Mouse (Mus musculus) embryonic facial prominence, embryonic 11.5 days (tissue): ENCODE measurements at regions not wholly inside any gene's neighbourhood (a gene's known extent, or its start where the extent isn't known, plus 50 kb on each side); places are given as distances from the start of the nearest gene placed in this dataset.

Experiments used
- ATAC-seq: fragments of 200-750 bp; cut with Nextera tagmentation; replicated peaks from 2 replicates; pipeline ENCODE4 v1.8.0; 2017; ENCODE audit warnings: low read depth; ENCODE audit not compliant: insufficient number of reproducible peaks, low FRiP score, low TSS enrichment
- DNase-seq: peaks from one replicate; pipeline ENCODE4 v3.0.0-alpha.2; 2015; ENCODE audit warnings: low spot score
- H3K27ac ChIP-seq: fragments of 300-500 bp; sonication (generic); replicated peaks from 2 replicates; pipeline ENCODE4 v1.5.1; 2014; ENCODE audit warnings: mild to moderate bottlenecking, low read depth, low read length, control low read depth
- H3K27me3 ChIP-seq: fragments of 300-500 bp; sonication (generic); 2 replicates; pipeline ENCODE4 v1.6.1; 2014; ENCODE audit warnings: mild to moderate bottlenecking, low read length, moderate library complexity, mixed read lengths; ENCODE audit not compliant: control insufficient read depth, insufficient read depth
- H3K36me3 ChIP-seq: fragments of 300-500 bp; sonication (generic); replicated peaks from 2 replicates; pipeline ENCODE4 v1.6.1; 2014; ENCODE audit warnings: low read depth, mild to moderate bottlenecking, low read length, moderate library complexity, mixed read lengths; ENCODE audit not compliant: control insufficient read depth, insufficient read depth
- H3K4me1 ChIP-seq: fragments of 300-500 bp; sonication (generic); 2 replicates; pipeline ENCODE4 v1.6.1; 2014; ENCODE audit warnings: low read length, mixed read lengths; ENCODE audit not compliant: control insufficient read depth, insufficient read depth
- H3K4me2 ChIP-seq: fragments of 300-500 bp; sonication (generic); 2 replicates; pipeline ENCODE4 v1.6.1; 2014; ENCODE audit warnings: low read depth, mild to moderate bottlenecking, control low read depth, low read length, moderate library complexity
- H3K4me3 ChIP-seq: fragments of 300-500 bp; sonication (generic); 2 replicates; pipeline ENCODE4 v1.5.1; 2014; ENCODE audit warnings: low read depth, low read length, control low read depth
- H3K9ac ChIP-seq: fragments of 300-500 bp; sonication (generic); replicated peaks from 2 replicates; pipeline ENCODE4 v1.6.1; 2014; ENCODE audit warnings: mild to moderate bottlenecking, control low read depth, low read length
- H3K9me3 ChIP-seq: fragments of 300-500 bp; sonication (generic); replicated peaks from 2 replicates; pipeline ENCODE4 v1.6.1; 2016; ENCODE audit warnings: mild to moderate bottlenecking, low read length, inconsistent platforms, mixed read lengths; ENCODE audit not compliant: control insufficient read depth
- WGBS: fragments of 180-500 bp; shearing (Covaris S2); extraction: QIAGEN DNeasy Blood & Tissue Kit; methylation state at CpG from one replicate; pipeline ENCODE4 v1.1.7; 2014; 5-methylcytosine and 5-hydroxymethylcytosine counted together

- ATAC-seq (no peak), DNase-seq (no peak)
- Histone ChIP-seq H3K36me3 (no peaks in the 10 kb centered on the region), H3K4me2 (no peak overlapping the region), H3K9me3 (no peaks in the 10 kb centered on the region), H3K27ac (no peak overlapping the region), H3K27me3 (no peaks in the 10 kb centered on the region), H3K4me3 (no peak overlapping the region), H3K9ac (no peak overlapping the region), H3K4me1 (no peaks in the 10 kb centered on the region)
- 87% methylated on average over 4 of the region's 4 CpGs for WGBS
Measured at GRCm38 (mm10) chr2:33978550-33978949, 90.8 kb upstream of the Mvb12b start.

DNA sequence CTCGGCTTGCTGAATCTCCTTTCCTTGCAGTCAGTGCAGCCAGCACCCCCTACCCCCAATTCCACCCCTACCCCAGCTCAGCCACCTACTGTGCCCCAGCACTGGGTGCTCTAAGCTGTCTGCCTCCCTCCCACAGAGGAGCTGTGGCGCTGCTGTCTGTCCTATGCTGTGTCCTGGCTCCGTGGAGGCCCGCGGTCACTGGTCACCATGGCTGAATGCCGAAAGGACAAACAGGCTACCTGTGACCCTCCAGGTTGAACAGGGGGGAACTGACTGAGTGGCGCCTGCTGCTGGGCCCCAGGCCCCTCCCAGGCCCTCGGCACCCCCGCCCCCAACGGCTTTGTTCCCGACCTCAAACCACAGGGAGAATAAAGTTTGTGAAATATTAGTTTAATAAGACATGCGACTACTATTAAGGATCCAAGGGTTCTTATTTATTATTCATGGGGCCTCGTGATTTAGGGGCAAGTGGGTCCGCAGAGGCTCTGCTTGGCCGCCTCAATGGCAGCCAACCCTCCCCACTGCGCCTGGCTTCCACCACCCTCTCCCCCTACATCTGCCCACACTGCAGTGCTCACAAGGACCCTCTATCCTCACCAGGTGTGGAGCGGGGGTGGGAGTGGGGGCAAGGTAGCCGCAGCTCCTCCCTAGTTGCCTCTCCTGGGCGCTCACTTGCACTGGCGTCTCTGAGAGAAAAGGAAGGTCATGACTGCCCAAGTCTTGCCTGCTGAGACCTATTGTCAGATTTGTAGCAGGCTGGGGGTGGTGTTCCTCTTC, 90.0 kb upstream of the Mvb12b start:
- H3K9me3 ChIP-seq: no peaks in the 10 kb centered on the region
- no peaks in the 10 kb centered on the region for H3K27me3 ChIP-seq
- 71% methylated on average over 20 of the region's 20 CpGs for WGBS
- no peaks in the 10 kb centered on the region for H3K4me1 ChIP-seq
- H3K9ac ChIP-seq: no peak overlapping the region
- H3K36me3 ChIP-seq: no peaks in the 10 kb centered on the region
- no peak overlapping the region for H3K27ac ChIP-seq
- no peak overlapping the region for H3K4me2 ChIP-seq
- DNase-seq: no peak
- H3K4me3 ChIP-seq: no peak overlapping the region
- no peak for ATAC-seq

DNA sequence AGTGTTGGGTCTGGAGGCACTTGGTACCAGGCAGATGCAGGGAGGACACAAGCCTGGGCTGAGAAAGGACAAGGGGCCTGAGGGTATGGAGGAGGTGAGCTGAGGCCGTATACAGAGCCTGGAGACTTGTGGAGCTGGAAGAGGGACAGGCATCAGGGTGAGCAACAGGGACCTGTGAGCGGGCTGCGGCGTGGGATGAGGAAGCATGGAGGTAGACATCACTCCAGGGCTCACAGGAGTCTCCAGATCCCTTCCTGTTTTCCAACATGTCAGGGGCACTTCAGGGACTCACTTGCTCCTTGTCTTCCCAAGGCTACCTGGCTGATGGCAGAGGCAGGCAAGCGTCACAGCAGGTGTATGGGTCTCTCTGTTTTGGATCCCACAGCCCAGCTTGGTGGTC, 89.4 kb upstream of the Mvb12b start:
- no peak overlapping the region for H3K4me3 ChIP-seq
- no peak overlapping the region for H3K27ac ChIP-seq
- H3K9ac ChIP-seq: no peak overlapping the region
- no peaks in the 10 kb centered on the region for H3K9me3 ChIP-seq
- no peaks in the 10 kb centered on the region for H3K4me1 ChIP-seq
- WGBS: 83% methylated on average over 5 of the region's 5 CpGs
- no peaks in the 10 kb centered on the region for H3K27me3 ChIP-seq
- no peaks in the 10 kb centered on the region for H3K36me3 ChIP-seq
- H3K4me2 ChIP-seq: no peak overlapping the region
- DNase-seq (no peak), ATAC-seq (no peak)

DNA sequence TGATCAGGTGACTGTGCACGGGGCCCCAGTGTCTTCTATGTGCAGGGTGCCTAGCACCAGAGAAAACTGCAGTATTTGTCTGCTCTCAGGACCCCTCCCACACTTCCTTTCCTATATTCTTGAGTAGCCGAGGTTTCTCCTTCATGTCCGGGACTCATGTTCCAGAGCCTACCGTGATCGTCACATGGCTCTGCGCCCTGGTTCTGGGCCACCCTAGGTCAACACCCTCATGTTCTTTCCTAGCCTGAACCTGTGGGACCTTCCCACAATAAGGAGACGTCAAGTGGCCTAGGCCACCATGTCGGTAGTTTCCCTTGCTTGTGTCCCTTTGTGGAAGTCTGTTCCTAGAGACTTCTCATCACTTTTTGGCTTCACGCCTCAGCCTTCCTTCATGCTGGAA, 88.4 kb upstream of the Mvb12b start:
- no peaks in the 10 kb centered on the region for H3K4me1 ChIP-seq
- no peaks in the 10 kb centered on the region for H3K27me3 ChIP-seq
- no peak overlapping the region for H3K4me2 ChIP-seq
- H3K9me3 ChIP-seq: no peaks in the 10 kb centered on the region
- ATAC-seq (no peak), DNase-seq (no peak)
- H3K4me3 ChIP-seq: no peak overlapping the region
- WGBS: 87% methylated on average over 9 of the region's 9 CpGs
- H3K9ac ChIP-seq: no peak overlapping the region
- H3K36me3 ChIP-seq: no peaks in the 10 kb centered on the region
- H3K27ac ChIP-seq: no peak overlapping the region

DNA sequence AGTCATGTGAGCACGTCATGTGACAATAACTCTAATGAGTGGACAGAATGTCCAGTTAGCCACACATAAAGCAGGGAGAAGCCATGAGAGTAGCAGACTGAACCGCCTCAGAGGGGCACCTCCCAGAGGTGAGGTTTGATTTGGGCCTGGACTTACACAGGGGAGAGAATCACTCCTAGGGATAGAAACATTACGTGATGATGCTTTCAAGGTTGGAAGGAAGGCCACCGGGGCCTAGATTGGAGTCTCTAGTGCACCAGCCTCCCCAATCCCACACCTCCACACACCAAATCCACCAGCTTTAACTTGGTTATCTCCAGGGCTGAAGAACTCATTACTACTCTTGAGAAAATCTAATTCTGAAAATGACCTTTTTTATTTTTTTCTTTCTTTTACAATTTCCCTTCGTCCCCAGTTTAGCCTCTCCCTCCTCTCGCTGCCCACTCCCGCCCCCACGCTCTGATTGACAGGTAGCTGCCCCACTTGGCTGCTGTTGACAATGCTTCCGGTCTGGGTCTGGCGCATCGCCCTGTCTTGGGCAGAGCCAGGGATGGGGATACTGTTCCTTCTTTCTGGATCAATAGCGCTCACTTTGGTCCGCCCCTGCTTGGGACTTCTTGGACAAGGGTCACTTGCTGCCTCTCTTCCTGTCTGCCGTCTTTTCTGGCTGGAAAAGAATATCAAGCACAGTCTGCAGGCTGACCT, 87.8 kb upstream of the Mvb12b start:
- H3K4me2 ChIP-seq: no peak overlapping the region
- H3K4me1 ChIP-seq: no peaks in the 10 kb centered on the region
- no peak overlapping the region for H3K27ac ChIP-seq
- WGBS: 68% methylated on average over 14 of the region's 14 CpGs
- H3K4me3 ChIP-seq: no peak overlapping the region
- H3K27me3 ChIP-seq: no peaks in the 10 kb centered on the region
- no peaks in the 10 kb centered on the region for H3K36me3 ChIP-seq
- H3K9me3 ChIP-seq: no peaks in the 10 kb centered on the region
- ATAC-seq: no peak
- no peak overlapping the region for H3K9ac ChIP-seq
- no peak for DNase-seq

DNA sequence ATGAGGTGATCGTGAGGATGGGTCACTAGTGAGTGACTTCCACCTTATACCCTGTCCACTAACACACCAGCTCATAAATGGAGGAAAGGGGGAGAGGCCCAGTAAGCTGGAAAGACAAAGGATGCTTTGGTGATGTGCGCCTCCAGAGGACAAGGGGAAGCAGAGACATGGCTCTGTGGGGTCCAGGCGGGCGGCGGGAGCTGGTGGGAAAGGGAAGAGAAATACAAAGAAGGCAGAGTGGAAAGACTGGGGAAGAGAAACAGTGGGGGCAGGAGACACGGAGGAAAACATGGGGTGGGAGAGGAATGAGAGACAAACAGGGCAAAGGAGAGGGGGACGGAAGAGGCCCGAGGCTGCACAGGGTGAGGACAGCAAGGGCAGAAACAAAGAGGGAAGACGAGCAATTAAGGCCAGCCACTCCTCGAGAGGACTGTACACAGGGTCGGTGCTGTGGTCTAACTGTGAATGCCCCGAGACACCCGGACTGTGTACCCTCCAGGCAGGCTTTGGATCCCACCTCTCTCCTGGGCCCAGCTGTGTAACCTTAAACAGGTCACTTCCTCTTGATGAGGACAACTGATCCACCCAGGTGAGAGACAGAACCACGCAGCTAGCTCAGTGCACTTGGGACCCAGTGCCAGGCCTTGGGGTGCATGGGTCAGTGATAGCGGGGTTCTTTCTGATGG, 87.1 kb upstream of the Mvb12b start:
- no peak overlapping the region for H3K4me2 ChIP-seq
- H3K27ac ChIP-seq: no peak overlapping the region; the same call in 1 of the 2 replicates
- H3K4me3 ChIP-seq: no peak overlapping the region
- DNase-seq: no peak
- no peaks in the 10 kb centered on the region for H3K36me3 ChIP-seq
- H3K4me1 ChIP-seq: no peaks in the 10 kb centered on the region
- WGBS: 61% methylated on average over 15 of the region's 15 CpGs
- ATAC-seq: no peak
- H3K27me3 ChIP-seq: no peaks in the 10 kb centered on the region
- no peaks in the 10 kb centered on the region for H3K9me3 ChIP-seq
- no peak overlapping the region for H3K9ac ChIP-seq

DNA sequence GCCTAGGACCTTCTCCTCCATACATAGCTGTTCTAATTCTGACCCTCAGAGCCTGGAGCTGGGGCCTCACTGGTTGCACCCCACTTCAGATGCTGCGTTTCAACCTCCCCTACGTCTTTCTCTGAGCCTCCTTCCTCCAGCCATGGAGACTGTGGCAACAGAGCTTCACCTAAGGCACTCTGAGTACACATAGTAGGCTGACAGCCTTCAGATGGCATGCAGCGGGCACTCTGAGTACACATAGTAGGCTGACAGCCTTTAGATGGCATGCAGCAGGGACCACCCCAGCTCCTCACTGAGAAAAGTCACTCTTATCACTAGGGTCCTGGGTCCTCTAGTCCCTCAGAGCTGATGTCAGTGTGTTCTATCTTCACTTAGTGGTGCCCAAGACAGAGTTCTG, 86.3 kb upstream of the Mvb12b start:
- Histone ChIP-seq H3K27me3 (no peaks in the 10 kb centered on the region), H3K36me3 (no peaks in the 10 kb centered on the region), H3K9ac (no peak overlapping the region), H3K9me3 (no peaks in the 10 kb centered on the region), H3K4me3 (no peak overlapping the region), H3K4me2 (no peak overlapping the region), H3K4me1 (no peaks in the 10 kb centered on the region), H3K27ac (no peak overlapping the region)
- WGBS: 80% methylated on average over 3 of the region's 3 CpGs
- no peak for ATAC-seq
- DNase-seq: no peak
